Mouse (Mus musculus) stomach, postnatal 0 days (tissue): ENCODE data around the gene Bhlhe23.

ENCODE experiments used
- CTCF ChIP-seq: IDR thresholded peaks from 2 replicates; pipeline ENCODE4 v1.5.1; 2016; ENCODE audit warnings: antibody characterized with exemption, low read depth, mild to moderate bottlenecking, moderate library complexity
- EP300 ChIP-seq: optimal IDR thresholded peaks from 2 replicates; pipeline ENCODE3; 2016; ENCODE audit warnings: antibody characterized with exemption

DNA sequence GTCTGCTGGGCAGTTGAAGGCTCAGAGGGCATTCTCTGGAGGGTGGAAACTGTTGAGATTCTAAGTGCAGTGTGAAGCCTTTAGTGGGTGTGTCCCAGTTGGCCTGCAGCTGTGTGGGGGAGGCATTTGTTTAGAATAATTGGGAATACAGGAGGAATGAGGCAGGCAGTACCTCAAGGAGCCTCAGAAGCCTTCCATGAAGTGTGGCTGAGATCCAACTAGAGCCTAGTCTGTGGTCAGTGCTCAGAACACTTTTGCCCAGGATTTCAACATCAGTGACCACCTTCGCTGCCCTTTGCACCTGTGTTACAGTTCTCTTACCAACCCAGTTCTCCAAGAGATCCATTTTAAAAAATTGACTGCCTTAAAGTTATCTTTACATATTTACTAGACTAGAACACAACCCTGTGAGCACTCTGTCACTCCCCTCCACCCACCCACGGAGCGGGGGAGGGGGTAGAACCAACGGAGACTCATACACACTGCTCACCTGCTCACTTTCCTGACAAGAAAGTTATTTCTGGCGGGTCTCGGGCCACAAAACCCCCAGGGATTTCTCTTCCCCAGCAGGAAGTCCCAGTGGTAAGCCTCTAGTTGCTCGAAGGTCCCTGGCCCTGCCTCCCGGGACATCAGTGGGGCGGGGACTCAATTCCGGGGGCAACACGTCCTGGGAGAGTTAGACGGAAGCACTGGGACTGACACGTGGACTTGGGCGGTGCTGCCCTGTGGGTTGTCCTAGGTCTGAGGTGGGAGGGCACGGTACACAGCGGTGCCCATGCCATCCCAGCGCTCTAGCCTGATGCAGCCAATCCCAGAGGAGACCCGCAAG is 51.9 kb downstream of the Bhlhe23 start, which contains the start of gene Slc17a9:
- TF ChIP-seq CTCF (no peak), EP300 (no peak)
